Mouse (Mus musculus) mature B cell (primary cell): Measurements from ENCODE around the gene Fdps.
"Not testable (repeated sequence)": the region's sequence is repeated elsewhere in the genome, so short reads cannot be mapped to it uniquely, and the experiment has no call there.

ENCODE experiments used
- in situ Hi-C: fragments of 300-500 bp; cut with MboI; formaldehyde crosslinking; loops from 2 replicates; pipeline ENCODE4 v1.14.3; 2019

Gene Fdps

DNA sequence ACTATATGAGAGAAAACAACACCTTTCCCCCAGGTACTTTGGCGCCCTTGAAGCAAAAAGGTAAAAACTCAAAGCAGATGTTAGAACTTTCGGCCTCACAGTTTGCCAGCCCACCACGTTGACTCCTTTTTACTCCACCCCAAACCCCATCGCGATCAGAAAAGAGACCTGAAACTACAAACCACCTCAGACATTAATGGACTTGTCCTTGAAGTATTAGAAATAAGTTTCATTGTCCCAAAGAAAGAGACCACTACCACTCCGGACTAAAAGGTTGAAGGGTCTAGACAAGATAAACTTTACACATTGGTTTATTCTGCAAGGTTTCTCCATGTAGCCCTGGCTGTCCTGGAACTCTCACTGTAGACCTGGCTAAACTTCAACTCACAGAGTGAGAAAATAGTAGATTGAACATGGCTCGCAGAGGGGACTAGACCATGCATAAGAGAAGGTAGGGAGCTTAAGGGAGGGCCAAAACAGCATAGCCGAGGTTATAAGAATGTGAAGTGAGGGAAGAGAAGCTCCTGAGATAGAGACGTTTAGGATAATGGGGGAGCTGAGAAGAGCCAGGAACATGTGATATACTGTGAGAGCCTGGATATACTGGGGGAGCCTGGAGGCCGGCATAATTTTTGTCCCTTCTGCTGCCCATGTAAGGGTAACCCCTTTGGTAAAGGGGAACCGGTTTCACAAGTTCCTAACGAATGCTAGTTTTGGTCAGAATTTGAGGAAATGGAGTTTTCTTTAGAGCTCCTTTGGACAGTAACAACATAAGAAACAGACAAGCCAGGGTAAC lies 934 bp upstream of the Fdps start:
- in situ Hi-C loops: no loop called here

DNA sequence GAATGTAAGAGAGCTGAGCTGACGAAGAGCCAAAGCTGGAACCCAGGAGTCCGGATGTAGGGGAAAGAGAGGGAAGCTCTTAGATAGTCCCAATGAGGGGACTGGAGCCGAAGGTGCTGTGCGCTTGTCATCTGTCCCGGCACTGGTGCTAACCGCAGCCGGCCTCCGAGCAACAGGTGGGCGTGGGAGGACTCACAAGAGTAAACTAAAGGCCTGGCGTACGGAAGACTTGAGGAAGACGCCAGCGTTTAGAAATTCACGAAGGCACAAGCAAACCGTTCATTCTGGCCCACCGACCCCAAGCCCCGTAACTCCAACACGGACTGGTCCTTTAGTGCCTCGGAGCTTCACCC lies 324 bp downstream of the Fdps start:
- in situ Hi-C loops: no loop called here

DNA sequence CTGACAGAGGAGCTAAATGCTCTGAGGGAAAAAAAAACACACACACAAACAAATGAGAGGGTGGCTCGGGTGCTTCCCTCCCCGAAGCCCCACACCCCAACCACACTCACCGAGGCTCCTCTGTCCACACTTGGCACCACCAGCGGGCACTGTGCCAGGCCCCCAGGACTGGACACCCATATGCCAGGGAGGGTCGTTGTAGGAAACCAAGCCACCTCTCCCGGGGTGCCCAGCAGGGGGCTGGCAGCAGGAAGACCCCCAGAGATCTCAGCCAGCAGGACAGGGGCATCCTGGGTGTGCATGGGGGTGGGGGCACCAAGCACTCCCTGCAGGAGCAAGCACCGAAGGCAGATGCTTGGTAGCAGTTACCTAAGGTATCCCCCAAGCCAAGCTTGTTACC lies 948 bp downstream of the Fdps start, which contains the start of gene Gm43738:
Gene Gm43738, minus strand, starts transcription at position 289 of the 400 bp plus-strand sequence.
- in situ Hi-C loops: no loop called here

DNA sequence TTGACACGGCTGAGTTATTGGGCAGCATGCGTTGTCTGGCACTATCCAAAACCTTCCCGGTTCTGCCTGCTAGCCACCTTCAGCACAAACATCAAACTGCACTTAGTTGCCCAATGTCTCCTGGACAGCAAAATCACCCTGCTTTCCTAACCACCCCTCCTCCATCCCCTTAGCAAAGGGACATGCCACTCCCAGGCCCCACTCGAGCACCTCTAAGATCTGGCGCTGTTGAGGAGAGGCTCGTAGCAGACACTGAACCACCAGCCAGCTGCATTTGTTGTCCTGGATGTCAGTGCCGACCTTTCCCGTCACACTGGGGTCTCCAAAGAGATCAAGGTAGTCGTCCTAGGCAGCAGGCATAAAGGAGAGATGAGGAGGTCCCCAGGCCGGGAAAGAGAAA lies 7.7 kb downstream of the Fdps start:
- in situ Hi-C loops: no loop called here

DNA sequence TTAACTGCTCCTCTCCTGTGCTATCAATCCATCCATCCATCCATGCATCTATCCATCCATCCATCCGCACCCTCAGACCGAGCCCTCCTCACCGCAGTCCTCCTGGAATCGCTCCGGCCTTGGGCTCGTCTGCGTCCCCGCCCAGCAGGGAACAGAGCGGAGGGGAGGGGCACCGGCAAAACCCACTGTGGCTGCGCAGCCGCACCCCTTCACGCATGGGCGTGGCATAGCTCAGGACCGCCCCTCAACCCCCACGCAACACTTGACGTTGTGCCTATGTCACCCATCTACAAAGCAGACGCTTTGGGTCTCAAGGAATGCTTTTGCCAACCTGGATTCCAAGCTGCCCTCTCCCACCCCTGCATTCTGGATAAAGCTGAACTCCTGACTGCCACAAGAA lies 8.6 kb downstream of the Fdps start, which contains the start of gene Rusc1:
Gene Rusc1, minus strand, starts transcription at position 137 of the 400 bp plus-strand sequence.
- in situ Hi-C loops: no loop called here

DNA sequence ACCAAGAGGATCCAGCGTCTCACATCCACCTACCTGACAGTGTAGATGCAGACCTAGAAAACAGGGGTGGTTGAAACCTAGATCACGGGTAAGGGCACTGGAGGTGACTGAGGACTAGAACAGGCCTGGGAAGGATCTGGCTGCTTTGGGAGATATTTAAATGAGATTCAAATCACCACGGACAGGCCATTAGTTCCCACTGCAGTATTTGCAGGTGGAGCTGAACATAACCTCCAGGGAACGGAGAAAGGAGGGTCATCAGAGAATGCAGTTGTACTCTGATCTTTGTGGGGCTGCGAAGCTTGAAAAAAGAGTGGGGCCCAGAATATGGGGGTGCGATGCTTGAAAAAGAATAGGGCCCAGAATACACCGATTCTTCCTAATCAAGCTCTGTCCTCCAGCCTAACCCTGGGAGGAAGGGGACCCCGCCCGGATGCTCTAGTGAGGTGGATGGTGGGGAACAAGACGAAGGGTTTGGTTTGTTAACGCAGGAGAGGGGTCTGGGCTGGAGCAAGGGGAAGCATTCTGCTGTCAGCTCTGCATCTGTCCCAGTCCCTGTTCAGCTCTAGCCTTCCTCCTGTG lies 9.2 kb downstream of the Fdps start:
- in situ Hi-C loops: no loop called here

DNA sequence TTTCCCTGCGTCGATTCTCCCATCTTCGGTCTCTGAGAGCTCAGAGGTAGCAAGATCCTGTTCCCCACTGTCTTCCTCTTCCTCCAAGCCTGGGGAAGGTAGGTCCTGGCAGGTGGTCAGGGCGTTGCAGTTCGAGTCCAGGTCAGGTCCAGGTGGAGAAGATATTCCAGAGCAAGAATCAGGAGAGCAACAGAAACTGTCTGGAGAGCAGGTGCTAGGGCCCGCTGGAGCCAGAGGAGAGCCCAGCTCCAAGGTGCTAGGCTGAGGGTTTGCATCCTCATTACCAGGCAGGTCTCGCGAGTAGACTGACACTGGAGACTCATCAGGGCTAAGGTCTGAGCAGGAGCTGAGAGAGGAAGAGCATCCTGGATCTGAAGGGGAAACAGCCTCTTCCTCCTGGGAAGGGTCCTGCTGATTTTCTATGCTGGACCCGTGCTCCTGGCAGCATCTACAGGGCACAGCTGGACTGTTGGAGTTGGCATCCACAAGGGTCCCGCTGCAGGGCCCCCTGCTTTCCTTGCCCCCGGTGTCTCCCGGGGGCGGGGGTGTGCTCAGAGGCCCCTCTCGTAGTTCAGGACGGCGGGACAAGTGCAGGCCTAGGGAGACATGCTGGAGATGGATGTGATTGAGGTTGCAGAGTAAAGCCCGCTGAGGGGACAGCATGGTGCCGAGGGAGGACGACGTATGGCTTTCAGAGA lies 9.8 kb downstream of the Fdps start:
- in situ Hi-C loops: no loop called here

DNA sequence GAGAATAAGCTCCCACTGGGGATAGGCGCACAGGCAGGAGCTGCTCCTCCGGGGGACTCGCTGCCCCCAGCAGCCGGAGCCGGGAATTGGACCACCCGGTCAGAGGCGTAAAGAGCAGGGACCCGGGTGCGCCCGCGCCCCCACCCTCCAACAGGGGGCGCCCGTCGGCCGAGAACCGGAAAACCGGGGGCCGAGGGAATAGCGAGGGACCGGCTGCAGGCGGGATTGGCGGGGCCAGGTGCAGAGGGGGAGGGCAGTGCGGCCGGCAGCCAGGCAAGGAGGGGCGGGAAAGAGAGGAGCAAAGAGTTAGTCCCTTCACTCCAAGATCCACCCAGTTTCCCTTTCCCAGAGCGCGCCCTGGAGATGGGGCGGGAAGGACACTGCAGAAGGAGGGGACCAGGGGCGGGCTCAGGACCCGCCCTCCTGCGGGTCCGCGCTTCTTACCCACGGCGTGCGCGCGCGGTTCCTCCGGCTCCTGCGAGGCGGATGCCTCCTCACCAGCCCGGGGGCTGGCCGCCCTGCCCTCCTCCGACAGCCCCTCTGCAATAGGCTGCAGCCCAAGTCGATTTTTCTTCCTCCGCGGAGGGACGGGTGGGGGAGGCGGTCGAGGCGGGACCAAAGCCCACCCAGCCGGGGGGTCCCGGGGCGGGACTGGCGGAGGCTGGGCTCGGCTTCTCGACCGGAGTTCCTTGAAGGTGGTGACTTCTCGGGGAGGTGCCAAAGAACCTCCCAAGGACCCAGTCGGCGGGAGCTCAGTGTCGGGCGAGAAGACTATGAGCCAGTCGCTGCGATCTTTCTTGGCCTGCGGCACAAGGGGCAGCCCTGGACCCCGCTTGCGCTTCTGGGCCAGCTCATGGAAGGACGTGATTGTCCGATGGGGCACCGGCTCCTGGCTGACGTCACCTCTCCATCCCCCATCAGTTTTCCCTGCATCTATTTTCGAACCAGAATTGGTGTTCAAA lies 10.8 kb downstream of the Fdps start:
- in situ Hi-C loops: no loop called here

DNA sequence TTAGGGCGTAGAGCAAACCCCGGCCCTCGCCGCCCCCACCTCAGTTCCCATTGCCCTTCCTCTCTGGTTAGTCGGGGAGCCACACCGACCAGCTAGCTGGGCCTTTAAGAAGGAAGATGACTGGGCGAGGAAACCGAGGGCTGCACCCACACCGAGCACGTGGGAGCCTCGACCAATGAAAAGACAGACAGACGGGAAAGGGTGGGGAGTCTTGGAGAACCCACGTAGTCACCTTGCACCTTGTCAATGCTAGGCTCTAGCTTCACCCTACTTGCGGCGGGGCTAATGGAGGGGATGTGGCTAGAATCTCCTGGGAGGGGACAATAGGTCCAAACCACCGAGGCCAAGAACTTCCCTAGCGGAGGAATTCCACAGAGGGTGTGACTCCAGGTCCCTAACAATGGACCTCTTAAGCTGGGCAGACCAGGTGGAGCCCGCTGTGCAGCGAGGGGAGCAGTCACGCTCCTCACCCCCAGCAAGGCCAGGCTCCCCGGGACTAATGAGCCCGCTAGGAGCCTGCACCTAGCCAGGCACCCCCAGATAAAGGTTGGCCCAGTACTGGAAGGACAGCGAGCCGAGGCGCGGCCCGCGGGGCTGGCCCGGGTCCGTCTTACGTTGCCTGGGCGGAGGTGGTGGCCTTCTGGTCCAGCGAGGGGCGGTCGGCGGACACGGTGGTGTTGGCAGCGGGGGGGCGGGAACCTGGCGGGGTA lies 11.7 kb downstream of the Fdps start:
- in situ Hi-C loops: no loop called here

DNA sequence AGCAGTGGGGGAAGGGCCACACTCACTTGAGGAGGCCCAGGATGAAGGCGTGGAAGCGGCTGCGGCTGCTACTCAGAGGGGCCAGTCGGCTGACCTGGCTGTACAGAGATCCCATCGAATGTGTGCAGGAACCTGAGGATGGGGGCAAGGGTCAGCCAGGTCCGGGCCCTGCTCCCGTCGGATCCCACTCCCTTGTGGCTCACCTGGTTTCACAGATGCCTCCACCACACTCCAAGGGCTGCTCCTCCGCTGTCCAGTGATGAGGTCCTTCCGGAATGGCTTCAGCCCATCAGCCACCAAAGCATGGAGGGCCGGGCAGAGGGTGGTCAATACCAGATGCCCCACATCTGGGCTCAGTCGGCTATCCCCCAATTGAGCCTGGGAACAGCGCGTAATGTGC lies 12.8 kb downstream of the Fdps start:
- in situ Hi-C loops: no loop called here

DNA sequence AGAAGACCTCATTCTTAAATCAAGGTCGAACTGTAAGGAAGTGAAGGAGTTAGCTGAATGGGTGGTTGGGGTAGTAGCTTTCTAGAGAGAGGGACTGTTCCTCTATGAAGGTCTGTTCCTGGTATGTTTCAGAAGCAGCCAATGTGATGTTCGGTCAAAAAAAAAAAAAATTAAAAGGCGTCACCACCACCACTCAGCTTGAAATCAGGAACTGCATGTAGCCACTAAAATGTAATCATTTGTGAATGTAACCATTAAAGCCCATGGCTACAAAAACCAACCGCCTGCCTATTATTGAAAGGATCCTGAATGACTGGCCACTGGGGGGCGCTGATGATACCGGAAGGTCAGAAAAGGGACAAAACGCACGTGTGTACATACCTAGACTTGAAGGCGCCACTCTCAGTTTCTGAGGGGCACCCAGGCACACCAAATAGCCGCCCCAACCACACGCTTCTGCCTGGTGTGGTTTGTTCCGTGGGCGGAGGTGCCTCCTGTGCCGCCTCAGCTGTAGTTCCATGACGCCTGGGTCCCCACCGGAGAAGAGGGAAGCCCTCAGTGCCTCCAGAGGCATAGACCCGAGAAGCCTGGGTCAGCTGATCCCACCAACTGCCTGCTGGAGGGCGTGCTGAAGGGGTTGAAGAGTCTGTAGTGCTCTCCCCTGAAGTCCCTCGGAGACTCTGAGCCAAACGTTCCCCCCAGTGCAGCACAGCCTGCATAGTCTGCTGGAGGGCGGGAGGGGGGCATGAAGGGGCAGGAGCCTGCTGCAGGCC lies 14.2 kb downstream of the Fdps start:
- in situ Hi-C loops: no loop called here

DNA sequence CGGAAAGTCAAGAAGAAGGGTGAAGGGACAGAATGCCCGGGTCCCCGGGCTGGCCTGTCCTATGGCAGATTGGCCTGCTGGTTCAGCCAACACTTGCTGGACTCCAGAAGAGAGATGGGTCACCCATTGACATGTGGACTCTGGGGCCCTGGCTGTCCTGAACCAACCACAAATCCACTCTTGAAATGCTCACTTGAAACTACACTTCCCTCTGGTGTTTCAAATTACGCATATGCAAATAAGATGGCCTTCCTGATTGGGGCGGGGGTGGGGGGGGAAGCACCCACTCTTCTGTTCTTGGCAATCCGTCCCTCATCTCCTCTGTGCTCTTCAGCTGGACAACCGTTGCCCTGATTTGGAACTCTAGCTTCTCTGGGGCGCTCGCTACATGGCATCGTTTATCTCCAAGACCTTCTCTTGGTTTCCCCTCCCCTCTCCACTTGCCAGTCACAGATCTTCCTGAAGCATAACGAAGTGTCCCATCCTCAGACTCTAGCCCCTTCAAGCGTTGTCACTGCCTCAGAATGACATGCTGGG lies 17.0 kb downstream of the Fdps start:
- in situ Hi-C loops: no loop called here

DNA sequence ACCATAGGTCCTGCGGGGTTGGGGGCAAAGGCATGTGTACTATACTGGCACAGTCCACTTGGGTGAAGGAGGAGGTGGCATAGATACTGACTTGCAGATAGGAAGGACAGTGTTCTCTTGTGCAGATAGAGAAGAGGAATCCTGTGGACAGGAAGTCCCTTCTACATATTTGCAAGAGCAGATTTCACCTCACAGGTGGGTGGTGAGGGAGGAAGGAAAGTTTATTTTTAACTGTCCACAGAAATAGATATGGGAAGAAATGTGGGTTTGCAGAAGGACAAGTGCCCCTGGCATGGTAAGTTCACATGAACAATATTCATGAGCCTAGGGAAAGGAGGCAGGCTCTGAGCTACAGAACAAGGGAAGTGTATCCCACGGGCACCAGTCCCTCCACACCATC lies 17.6 kb downstream of the Fdps start:
- in situ Hi-C loops: no loop called here

DNA sequence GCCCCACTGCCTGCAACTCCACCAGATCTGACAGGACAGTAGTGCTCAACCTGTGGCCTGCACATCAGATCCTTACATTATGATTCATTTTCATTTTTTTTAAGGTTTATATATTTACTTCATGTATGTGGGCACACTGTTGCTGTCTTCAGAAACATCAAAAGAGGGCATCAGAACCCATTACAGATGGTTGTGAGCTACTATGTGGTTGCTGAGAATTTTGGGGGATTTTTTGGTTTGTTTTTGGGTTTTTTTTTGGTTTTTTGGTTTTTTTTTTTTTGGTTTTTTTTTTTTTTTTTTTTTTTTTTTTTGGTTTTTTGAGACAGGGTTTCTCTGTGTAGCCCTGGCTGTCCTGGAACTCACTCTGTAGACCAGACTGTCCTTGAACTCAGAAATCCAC lies 19.5 kb downstream of the Fdps start:
- in situ Hi-C loops: not testable (repeated sequence)

DNA sequence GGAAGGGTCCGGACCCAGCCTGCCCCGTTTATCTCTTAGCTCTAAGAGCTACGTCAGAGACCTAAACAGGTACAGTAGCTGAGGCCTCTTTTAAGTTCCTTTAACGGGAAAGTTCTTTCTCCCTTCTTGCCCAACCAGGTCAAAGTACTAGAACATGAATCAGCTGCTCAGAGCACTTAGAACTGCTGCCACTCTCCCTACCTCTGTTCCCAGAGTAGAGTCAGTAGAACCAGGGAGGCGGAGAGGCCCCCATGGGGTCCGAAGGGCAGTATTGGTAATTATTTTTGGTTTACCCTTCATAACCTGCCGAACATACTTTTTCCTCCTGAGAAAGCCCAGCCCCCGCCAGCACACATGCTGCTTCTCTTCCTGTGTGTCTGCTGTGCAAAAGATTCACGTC lies 24.4 kb downstream of the Fdps start:
- in situ Hi-C loops: no loop called here

DNA sequence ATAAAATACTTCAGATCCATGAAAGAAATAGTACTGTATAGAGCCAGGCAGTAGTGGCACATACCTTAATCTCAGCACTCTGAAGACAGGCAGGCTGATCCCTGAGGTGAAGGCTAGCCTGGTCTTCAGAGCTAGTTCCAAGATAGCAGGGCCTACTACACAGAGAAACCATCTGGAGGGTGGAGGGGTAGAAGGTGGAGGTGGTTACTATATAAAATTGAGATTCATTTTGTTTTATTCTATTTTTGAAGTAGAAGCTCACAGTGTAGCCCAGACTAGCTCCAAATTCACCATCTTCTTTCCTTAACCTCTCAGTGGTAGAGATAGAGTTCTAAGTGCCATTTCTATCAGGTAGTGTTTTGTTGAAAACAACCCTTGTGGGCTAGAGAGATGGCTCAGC lies 34.5 kb downstream of the Fdps start:
- in situ Hi-C loops: no loop called here

DNA sequence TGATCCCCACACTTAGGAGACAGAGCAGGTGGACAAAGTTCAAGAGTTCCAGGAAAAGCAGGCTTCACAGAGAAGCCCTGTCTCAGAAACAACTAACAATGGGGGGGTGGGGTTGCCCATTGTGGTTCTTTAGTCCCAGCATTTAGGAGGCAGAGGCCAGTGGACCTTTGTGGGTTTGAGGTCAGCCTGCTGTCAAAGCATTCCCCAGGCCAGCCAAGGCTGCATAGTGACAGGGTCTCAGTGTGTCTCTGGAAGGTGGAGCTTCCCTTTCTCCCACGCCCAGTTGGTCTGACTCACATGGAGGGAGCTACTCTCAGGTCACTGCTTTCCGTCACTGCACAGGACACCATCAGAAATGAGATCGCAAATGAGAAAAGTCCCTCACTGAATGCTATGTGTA lies 40.1 kb downstream of the Fdps start:
- in situ Hi-C loops: no loop called here

DNA sequence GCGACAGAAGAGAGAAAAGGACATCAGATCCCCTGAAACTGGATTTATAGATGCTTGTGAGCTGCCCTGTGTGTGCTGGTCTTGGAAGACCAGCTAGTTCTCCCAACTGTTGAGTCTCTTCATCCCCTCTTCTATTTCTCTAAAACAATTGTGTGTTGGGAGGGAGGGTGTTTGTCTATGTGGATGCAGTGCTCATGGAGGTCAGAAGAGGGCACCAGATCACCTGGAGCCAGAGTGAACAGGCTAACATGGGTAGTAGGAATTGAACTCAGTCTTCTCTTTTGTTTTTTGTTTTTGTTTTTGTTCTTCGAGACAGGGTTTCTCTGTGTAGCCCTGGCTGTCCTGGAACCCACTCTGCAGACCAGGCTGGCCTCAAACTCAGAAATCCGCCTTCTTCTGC lies 43.0 kb downstream of the Fdps start:
- in situ Hi-C loops: no loop called here

DNA sequence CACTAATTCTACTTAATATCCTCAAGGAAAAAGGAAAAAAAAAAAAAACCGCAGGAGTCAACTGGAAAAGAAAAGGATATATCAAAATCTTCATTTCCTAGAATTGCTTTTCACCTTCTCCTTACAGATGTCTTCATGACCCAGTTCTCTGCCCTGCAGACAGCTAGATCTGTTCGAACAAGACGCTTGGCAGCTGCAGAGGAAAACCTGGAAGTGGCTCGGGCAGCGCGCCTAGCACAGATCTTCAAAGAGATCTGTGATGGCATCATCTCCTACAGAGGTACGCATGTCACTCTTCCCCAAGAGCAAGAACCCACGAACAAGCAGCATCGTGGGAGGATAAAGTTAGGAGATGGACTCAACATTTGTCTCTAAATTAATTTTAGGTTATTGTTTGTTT lies 43.4 kb downstream of the Fdps start:
- in situ Hi-C loops: no loop called here
